Mouse (Mus musculus) heart, adult 2 months (tissue): ENCODE results near the gene Rps6kb2.

ENCODE experiments used
- CTCF ChIP-seq: fragments of 200-600 bp; IDR thresholded peaks from 2 replicates; pipeline ENCODE4 v1.8.1; 2022; ENCODE audit warnings: antibody characterized with exemption, mild to moderate bottlenecking, moderate library complexity
- POLR2A ChIP-seq: fragments of 200-500 bp; IDR thresholded peaks from 2 replicates; pipeline ENCODE4 v1.6.1; 2011; ENCODE audit warnings: mild to moderate bottlenecking, low read depth, low read length, control low read depth; ENCODE audit not compliant: insufficient read depth

- TF ChIP-seq POLR2A (no peak), CTCF (no peak)
These were observed 32.1 kb downstream of the Rps6kb2 start for GRCm38 (mm10) chr19:4131075-4131474.
